Mouse (Mus musculus) megakaryocyte, embryonic 14.5 days (primary cell): ENCODE results near the gene Bcl2l1.

Experiments used
- FLI1 ChIP-seq: IDR thresholded peaks from 2 replicates; pipeline ENCODE4 v1.6.1; 2012; ENCODE audit warnings: low read length, inconsistent platforms, mixed read lengths
- GATA1 ChIP-seq: IDR thresholded peaks from 3 replicates; pipeline ENCODE4 v1.6.1; 2012; ENCODE audit warnings: mixed read lengths, low read length, inconsistent platforms, borderline replicate concordance

DNA sequence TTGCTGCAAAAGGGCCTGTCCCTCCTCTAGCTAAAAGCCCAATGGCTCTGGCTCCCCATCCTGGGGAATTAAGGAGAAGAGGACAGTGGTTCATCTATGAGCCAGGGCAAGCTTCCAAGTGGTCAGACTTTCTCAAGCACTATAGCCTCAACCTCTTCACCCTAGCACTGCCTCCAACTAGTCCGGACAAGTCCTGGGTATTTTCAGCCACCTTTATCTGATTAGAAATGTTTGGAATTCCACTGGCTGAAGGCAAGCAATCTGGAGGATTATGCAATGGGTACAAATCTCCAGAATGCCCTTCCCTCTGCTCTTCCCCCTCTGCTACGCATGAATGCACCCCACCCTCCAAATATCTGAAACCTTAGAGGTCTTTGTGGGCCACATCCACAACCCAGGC is 39.1 kb downstream of the Bcl2l1 start:
- no peak for TF ChIP-seq GATA1
- no peak for TF ChIP-seq FLI1
